Mouse (Mus musculus) heart, embryonic 12.5 days (tissue): ENCODE measurements at regions not wholly inside any gene's neighbourhood (a gene's known extent, or its start where the extent isn't known, plus 50 kb on each side); places are given as distances from the start of the nearest gene placed in this dataset.

ENCODE experiments used
- ATAC-seq: fragments of 200-750 bp; cut with Nextera tagmentation; 2 replicates; pipeline ENCODE4 v1.8.0; 2017; ENCODE audit warnings: moderate TSS enrichment, moderate library complexity; ENCODE audit not compliant: insufficient number of reproducible peaks, low FRiP score
- H3K27ac ChIP-seq: fragments of 300-500 bp; sonication (generic); 2 replicates; pipeline ENCODE4 v1.5.1; 2016; ENCODE audit warnings: mild to moderate bottlenecking, moderate library complexity; ENCODE audit not compliant: poor library complexity, severe bottlenecking
- H3K27me3 ChIP-seq: fragments of 300-500 bp; sonication (generic); replicated peaks from 2 replicates; pipeline ENCODE4 v1.6.1; 2016; ENCODE audit warnings: mild to moderate bottlenecking, moderate library complexity
- H3K36me3 ChIP-seq: fragments of 300-500 bp; sonication (generic); 2 replicates; pipeline ENCODE4 v1.6.1; 2016; ENCODE audit warnings: mild to moderate bottlenecking, moderate library complexity
- H3K4me1 ChIP-seq: fragments of 300-500 bp; sonication (generic); replicated peaks from 2 replicates; pipeline ENCODE4 v1.6.1; 2016; ENCODE audit warnings: mild to moderate bottlenecking
- H3K4me2 ChIP-seq: fragments of 300-500 bp; sonication (generic); 2 replicates; pipeline ENCODE4 v1.6.1; 2016; ENCODE audit warnings: mild to moderate bottlenecking, moderate library complexity
- H3K4me3 ChIP-seq: fragments of 300-500 bp; sonication (generic); 2 replicates; pipeline ENCODE4 v1.5.1; 2016; ENCODE audit warnings: mild to moderate bottlenecking
- H3K9ac ChIP-seq: fragments of 300-500 bp; sonication (generic); 2 replicates; pipeline ENCODE4 v1.6.1; 2016; ENCODE audit warnings: mild to moderate bottlenecking, moderate library complexity
- H3K9me3 ChIP-seq: fragments of 300-500 bp; sonication (generic); replicated peaks from 2 replicates; pipeline ENCODE4 v1.6.1; 2016; ENCODE audit warnings: mild to moderate bottlenecking, moderate library complexity
- WGBS: fragments of 180-500 bp; shearing (Covaris S2); methylation state at CpG from one replicate; pipeline ENCODE4 v1.1.7; 2016; 5-methylcytosine and 5-hydroxymethylcytosine counted together

DNA sequence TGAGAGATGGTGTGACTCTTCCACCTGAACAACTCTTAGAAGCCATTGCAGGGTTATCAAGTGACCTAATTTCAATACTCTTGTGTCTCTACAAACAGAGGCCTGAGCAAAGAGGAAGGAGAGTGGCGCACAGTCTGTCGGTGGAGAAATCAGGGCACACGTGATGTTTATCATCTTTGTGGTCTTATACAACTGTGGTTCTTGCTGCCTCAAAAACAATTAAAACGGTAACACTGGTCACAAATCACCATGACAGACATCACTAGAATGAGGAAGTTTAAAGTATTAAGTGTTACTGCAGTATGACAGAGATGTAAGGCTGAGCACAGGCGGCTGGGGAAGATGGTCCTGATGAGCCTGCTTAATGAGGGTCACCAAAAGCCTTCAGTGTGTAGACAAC, 73.6 kb downstream of the Sdc1 start:
- Histone ChIP-seq H3K4me1 (0 out of 2 replicates have a peak, but pooled peaks cover 4% of the 10 kb centered on the region), H3K27me3 (no peaks in the 10 kb centered on the region), H3K36me3 (no peaks in the 10 kb centered on the region), H3K9me3 (no peaks in the 10 kb centered on the region), H3K9ac (no peak overlapping the region), H3K27ac (no peak overlapping the region), H3K4me2 (no peak overlapping the region), H3K4me3 (no peak overlapping the region)
- no peak for ATAC-seq
- 76% methylated on average over 5 of the region's 5 CpGs for WGBS

DNA sequence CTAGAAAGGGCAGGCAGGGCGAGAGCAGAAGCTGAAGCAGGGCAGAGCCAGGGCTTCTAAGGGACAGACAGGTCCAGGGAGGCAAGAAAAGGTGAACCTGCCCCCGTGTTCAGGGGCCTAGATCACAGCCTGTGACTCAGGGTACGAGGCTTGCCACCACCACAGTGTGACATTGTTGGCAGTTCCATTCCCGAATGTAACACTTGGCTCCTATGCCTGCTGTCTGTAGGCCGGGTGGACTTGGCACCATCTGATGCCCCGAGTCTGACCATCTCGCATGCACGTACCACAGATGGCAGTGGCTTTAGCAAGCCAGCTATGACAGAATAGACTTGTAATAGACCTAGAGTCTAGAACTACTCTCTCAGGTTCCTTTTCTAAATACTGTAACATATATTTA, 74.3 kb downstream of the Sdc1 start:
- no peak overlapping the region for H3K27ac ChIP-seq
- WGBS = 82% methylated on average over 8 of the region's 8 CpGs
- no peaks in the 10 kb centered on the region for H3K9me3 ChIP-seq
- H3K4me3 ChIP-seq = no peak overlapping the region
- no peaks in the 10 kb centered on the region for H3K27me3 ChIP-seq
- no peak overlapping the region for H3K4me2 ChIP-seq
- no peak for ATAC-seq
- 0 out of 2 replicates have a peak, but pooled peaks cover 4% of the 10 kb centered on the region for H3K4me1 ChIP-seq
- H3K36me3 ChIP-seq = no peaks in the 10 kb centered on the region
- no peak overlapping the region for H3K9ac ChIP-seq

DNA sequence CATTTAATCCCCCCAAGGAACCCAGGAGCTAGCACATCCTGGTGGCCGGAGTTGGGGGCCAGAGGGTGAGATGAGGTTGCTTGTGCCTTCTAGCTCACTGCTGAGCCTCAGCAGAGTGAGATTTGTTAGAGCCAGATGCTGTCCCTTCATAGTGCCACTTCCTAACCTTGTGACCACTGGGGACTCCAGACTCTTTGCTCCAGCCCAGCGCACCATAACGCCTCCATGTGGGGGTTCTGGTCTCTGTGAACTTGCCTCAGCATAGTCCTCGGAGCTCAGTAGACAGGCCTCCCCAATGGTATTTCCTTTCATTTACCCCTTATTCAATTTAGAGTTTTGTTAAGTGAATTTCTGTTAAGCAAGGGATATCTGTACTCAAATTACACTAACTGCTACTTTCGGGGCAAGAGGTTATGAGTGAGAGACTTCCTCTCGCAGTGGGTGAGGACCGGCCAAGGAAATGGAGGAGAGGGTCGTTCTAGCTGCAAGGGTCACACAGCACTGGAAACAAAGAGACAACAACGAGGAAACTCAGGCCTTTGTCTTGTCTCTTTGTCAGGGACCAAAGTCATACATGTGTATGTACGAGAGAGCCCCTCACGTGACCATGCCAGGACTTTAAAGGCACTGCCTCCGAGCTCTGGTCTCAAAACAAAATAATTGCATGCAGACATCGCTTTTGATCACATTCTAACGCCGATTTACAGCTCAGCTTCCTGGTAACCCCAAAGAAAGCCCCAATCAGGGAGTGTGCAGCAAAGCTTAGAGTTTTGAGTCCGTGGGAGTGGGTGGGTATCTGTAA, 74.8 kb upstream of the Laptm4a start:
- no peak overlapping the region for H3K4me3 ChIP-seq
- H3K9ac ChIP-seq = no peak overlapping the region
- H3K36me3 ChIP-seq = no peaks in the 10 kb centered on the region
- H3K4me2 ChIP-seq = no peak overlapping the region
- H3K4me1 ChIP-seq = no peaks in the 10 kb centered on the region
- no peak for ATAC-seq
- 67% methylated on average over 16 of the region's 16 CpGs for WGBS
- no peak overlapping the region for H3K27ac ChIP-seq
- H3K27me3 ChIP-seq = no peaks in the 10 kb centered on the region
- no peaks in the 10 kb centered on the region for H3K9me3 ChIP-seq

DNA sequence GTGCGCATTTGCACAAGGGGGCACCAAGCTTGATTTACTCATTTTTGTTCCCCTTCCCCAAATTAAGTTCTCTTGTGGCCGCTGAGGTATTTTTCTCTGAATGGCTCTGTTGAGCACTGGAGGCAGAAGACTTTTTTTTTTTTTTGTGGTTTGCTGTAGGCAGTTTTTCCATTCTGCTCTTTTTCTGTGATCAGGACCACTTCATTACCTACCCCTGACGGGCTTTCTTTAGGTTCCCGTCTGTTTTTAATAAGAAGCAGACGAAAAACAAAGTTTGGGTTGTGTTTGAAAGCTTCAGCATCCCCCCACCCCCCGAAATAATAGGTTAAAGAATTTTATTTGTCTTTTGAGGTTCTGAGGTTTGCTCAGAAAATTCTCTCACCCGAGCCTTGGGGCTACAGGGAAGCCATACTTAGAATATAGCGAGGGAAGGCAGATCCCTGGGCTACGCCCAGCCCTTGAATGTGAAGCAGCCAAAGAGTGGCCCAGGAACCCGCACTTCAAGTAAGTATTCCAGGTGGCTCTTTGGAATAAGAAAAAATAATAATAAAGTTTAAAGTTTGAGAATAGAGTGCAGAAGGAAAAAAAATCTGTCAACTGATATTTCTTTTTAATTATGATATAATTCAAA, 74.1 kb upstream of the Laptm4a start:
- H3K4me3 ChIP-seq = no peak overlapping the region

DNA sequence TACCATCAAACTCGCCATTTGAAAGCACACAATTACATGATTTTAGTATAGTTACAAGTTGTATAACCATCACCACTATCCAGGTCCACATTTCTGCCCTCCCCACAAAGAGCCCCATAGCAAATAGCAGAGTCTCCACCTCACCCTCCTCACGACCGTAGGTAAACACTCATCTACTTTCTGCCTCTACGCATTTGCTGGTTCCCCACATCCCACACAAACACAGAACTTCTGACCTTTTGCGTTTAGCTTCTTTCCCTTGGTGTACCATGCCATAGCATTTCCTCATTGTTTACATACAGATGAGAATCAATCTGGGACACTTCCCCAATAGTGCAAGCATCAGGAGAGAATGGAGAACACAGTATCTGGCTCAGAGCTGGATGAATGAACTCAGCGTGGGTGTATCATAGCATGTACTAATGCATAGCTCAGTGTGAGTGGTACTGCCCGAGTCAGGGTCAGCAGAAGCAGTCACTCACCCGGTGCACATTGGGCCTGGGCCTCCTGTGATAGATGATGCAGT, 73.5 kb upstream of the Laptm4a start:
- Histone ChIP-seq H3K4me2 (no peak overlapping the region), H3K27ac (no peak overlapping the region), H3K9me3 (no peaks in the 10 kb centered on the region), H3K4me1 (no peaks in the 10 kb centered on the region), H3K4me3 (no peak overlapping the region), H3K27me3 (no peaks in the 10 kb centered on the region), H3K36me3 (no peaks in the 10 kb centered on the region), H3K9ac (no peak overlapping the region)
- ATAC-seq = no peak
- WGBS = 83% methylated on average over 8 of the region's 8 CpGs

More for the DNA sequence above, 74.1 kb upstream of the Laptm4a start:
- Histone ChIP-seq H3K27me3 (no peaks in the 10 kb centered on the region), H3K9me3 (no peaks in the 10 kb centered on the region), H3K4me2 (no peak overlapping the region), H3K27ac (no peak overlapping the region), H3K9ac (no peak overlapping the region), H3K36me3 (no peaks in the 10 kb centered on the region), H3K4me1 (no peaks in the 10 kb centered on the region)
- WGBS = 76% methylated on average over 10 of the region's 10 CpGs
- no peak for ATAC-seq

DNA sequence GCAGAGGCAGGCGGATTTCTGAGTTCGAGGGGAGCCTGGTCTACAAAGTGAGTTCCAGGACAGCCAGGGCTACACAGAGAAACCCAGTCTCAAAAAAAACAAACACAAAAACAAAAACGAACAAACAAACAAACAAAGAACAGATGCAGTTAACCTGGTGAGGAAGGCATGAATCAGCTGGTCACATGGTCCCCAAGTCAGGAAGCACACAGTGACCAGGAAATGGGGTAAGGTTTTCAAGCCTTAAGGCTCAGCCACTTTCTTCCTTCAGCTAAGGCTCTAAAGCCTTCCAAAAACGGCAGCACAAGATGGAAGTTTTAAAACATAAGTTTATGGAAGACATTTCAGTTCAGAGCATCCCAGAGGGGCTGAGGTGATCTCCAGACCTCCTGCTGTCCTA, 67.6 kb upstream of the Laptm4a start:
- H3K4me2 ChIP-seq = no peak overlapping the region
- no peaks in the 10 kb centered on the region for H3K36me3 ChIP-seq
- peaks cover 21% of the 10 kb centered on the region for H3K4me1 ChIP-seq
- no peaks in the 10 kb centered on the region for H3K27me3 ChIP-seq
- WGBS = 76% methylated on average over 4 of the region's 4 CpGs
- H3K4me3 ChIP-seq = no peak overlapping the region
- H3K9me3 ChIP-seq = no peaks in the 10 kb centered on the region
- no peak overlapping the region for H3K27ac ChIP-seq
- ATAC-seq = no peak
- no peak overlapping the region for H3K9ac ChIP-seq

DNA sequence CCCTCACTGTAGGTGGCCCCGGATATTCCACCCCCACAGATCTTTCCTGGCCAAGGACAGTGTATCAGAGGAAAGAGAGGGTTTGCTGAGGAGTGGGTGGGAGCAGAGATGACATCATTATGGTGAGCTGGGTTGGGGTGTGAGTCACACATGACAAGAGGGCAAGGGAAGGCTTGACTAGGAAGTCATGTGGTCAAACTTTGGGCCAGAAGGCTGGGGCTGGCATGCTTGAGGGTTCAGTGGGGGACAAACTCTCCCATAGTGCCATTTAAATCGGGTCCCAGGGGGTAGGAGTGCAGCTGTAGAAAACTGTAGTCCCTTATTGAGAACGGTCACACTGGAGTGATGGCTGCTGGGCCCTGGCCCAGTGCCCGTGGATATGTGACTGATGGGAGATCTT, 67.1 kb upstream of the Laptm4a start:
- no peak overlapping the region for H3K9ac ChIP-seq
- no peak overlapping the region for H3K27ac ChIP-seq
- H3K36me3 ChIP-seq = no peaks in the 10 kb centered on the region
- peaks cover 27% of the 10 kb centered on the region for H3K4me1 ChIP-seq
- no peaks in the 10 kb centered on the region for H3K9me3 ChIP-seq
- 76% methylated on average over 4 of the region's 4 CpGs for WGBS
- peak; percentile 37; the same call in 1 of the 2 replicates for ATAC-seq
- H3K27me3 ChIP-seq = no peaks in the 10 kb centered on the region
- no peak overlapping the region for H3K4me2 ChIP-seq
- no peak overlapping the region for H3K4me3 ChIP-seq

DNA sequence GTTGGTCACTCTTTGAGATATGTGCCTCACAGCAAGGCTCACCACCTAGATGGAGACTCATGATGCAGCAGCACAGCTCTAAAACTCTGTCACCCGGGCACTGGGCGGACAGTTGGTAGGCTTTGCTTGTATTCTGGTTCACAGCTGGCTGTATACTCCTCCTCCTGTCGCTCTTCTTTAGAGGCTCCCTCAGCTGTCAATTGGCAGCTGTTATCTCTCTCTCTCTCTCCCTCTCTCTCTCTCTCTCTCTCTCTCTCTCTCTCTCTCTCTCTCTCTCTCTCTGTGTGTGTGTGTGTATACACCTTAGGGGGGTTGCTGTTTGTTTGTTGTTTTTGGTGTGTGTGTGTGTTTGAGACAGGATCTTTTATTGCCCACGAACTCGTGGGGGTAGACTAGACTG, 66.3 kb upstream of the Laptm4a start:
- 47% methylated on average over 5 of the region's 5 CpGs for WGBS
- no peak for ATAC-seq
- Histone ChIP-seq H3K4me2 (no peak overlapping the region), H3K4me3 (no peak overlapping the region), H3K27ac (no peak overlapping the region), H3K9ac (no peak overlapping the region), H3K4me1 (peaks cover 34% of the 10 kb centered on the region), H3K27me3 (no peaks in the 10 kb centered on the region), H3K9me3 (no peaks in the 10 kb centered on the region), H3K36me3 (no peaks in the 10 kb centered on the region)

DNA sequence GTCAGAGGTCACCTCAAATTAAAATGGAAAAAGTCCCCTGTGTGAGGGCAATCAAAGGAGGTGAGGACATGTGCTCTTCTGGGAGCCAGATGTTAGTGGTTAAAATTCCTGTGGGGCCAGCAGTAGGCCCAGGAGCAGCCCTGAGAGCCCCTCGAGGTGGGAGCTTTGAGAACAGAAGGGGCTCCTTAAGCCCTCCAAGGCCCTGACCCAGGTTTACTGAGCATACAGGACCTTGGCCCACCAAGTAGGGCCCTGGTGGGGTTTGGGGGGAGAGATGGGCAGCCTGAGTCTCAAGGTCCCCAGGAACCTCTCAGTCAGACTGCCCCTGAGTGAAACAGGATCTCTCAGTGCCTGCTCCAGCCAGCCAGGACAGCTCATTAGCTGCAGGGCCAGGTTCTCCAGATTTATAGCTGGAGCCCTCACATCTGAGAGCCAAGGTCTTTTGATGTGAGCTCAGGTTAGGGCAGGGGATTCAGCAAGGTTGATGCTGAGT, 65.4 kb upstream of the Laptm4a start:
- Histone ChIP-seq H3K36me3 (no peaks in the 10 kb centered on the region), H3K4me3 (no peak overlapping the region), H3K9me3 (no peaks in the 10 kb centered on the region), H3K9ac (no peak overlapping the region), H3K4me2 (no peak overlapping the region), H3K27ac (no peak overlapping the region), H3K4me1 (peaks cover 37% of the 10 kb centered on the region), H3K27me3 (no peaks in the 10 kb centered on the region)
- 19% methylated on average over 1 of the region's 1 CpGs for WGBS
- no peak for ATAC-seq

DNA sequence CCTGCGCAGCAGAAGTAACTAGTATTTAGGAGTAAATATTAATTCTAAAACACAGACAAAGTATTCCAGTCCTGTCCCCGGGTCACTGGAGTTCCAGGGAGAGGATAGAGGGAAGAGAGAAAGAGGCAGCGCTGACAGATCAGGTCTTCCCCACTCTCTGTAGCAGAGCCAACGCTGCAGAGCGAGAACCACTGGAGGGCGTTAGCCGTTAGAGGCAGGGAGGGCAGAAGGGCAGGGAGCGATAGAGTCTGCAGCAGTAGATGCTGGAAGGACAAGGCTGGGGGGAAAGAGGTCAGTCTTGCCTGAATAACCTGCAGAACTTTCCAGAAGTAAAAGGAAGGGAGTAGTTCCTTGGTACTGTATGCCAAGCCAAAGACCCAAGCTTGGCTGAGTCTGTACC, 64.2 kb upstream of the Laptm4a start:
- 50% methylated on average over 8 of the region's 8 CpGs for WGBS
- ATAC-seq = no peak

DNA sequence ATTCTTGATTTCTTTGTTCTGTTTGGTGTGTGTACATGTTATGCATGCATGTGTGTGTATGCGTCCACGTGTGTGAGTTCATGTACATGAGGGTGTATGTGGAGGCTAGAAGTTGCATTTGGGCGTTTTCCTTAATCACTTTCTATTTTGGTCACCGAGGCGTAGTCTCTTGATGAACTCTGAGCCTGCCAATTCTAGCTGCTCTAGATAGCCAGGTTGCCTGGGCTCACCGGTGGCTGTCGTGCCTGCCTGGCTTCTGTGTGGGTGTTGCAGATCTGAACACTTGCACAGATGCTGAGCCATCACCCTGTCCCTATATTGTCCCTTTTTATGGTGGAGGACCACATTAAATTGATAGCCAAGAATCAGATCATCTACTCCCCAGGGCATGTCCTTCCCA, 62.7 kb upstream of the Laptm4a start:
- Histone ChIP-seq H3K9me3 (no peaks in the 10 kb centered on the region), H3K9ac (peak overlapping the region; percentile 39; the same call in 1 of the 2 replicates), H3K4me1 (peaks cover 37% of the 10 kb centered on the region), H3K27me3 (no peaks in the 10 kb centered on the region), H3K4me3 (no peak overlapping the region), H3K4me2 (0 out of 2 replicates have a peak overlapping the region, but pooled peaks have one; percentile 12), H3K36me3 (no peaks in the 10 kb centered on the region), H3K27ac (peak overlapping the region; percentile 24; the same call in 1 of the 2 replicates)
- no peak for ATAC-seq
- WGBS = 39% methylated on average over 7 of the region's 7 CpGs

More for the DNA sequence above, 64.2 kb upstream of the Laptm4a start:
- no peak overlapping the region for H3K4me2 ChIP-seq
- no peaks in the 10 kb centered on the region for H3K36me3 ChIP-seq
- H3K27me3 ChIP-seq = no peaks in the 10 kb centered on the region
- H3K4me3 ChIP-seq = no peak overlapping the region
- peaks cover 37% of the 10 kb centered on the region for H3K4me1 ChIP-seq
- no peak overlapping the region for H3K9ac ChIP-seq
- no peaks in the 10 kb centered on the region for H3K9me3 ChIP-seq
- H3K27ac ChIP-seq = no peak overlapping the region
